Mouse (Mus musculus) lung, adult 2 months (tissue): ENCODE results near the gene Gsc2.

Experiments used
- CTCF ChIP-seq: fragments of 200-500 bp; IDR thresholded peaks from 2 replicates; pipeline ENCODE4 v1.5.1; 2011; ENCODE audit warnings: mild to moderate bottlenecking, low read length, control low read depth; ENCODE audit not compliant: insufficient read depth
- POLR2A ChIP-seq: fragments of 200-500 bp; IDR thresholded peaks from 2 replicates; pipeline ENCODE4 v1.6.1; 2011; ENCODE audit warnings: low read depth, mild to moderate bottlenecking, control low read depth, low read length, borderline replicate concordance; ENCODE audit errors: extremely low read depth

DNA sequence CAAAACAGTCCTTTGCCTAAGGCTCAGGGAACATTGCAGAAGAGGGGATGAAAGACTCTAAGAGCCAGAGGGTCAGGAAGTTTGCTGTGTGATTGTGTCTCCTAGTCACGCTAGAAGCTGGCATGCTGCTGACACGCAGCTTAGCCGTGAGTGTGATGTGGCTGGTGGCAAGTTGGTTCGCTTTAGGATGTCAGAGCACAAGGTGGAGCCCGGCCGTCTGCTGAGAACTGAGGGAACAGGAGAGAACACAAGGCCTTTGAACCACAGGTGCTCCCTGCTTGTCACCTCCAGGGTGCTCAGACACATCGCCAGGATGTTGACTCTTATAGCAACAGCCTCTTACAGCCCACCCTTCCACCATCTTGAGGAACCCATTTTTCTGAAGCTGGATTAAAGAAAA is 47.2 kb upstream of the Gsc2 start:
- TF ChIP-seq CTCF (no peak), POLR2A (no peak)
